Mouse (Mus musculus): Measurements from ENCODE around the gene Fbxl16.
A peak's percentile ranks its signal among the peaks of the same experiment; 100 is the strongest.
"Not testable (repeated sequence)": the region's sequence is repeated elsewhere in the genome, so short reads cannot be mapped to it uniquely, and the experiment has no call there.

Gene Fbxl16

GRCm38 (mm10) chr17:25795609-25796092, 13.2 kb upstream of the Fbxl16 start, which contains the start of gene AC134908.4:
Gene AC134908.4, minus strand, starts transcription at chr17:25795659.
- DNase-seq (ENCODE audit: low spot score in 2 of 2) = no peak

DNA sequence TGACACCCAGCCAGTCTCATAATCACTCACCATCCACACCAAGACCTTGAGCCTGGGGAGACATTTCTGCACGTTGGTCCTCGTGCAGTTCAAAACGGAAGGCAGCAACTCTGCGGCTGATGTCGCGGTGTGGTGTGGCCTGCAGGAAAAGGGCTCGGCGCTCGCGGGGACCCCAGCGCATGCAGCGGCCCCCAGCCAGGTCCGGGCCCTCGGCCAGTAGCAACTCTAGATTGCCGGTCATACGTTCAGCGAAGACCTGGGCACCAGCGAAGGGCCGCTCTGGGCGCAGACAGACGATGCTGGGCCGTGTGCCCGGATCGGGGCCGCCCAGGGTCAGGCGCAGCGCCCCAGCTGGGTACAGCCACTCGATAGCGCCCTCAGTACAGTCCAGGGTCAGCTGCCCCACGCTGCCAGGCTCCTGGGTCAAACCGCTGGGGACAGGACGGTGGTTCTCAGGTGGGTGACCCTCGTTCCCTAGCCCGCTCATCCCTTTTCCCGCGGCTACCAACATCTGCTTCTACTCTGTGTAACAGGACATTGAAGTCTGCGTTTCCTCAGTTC, 12.6 kb upstream of the Fbxl16 start:
- DNase-seq (ENCODE audit: low spot score in 2 of 2) = peak in 1 of 2 experiments; percentile 25

- peak; percentile 87 to 93 for DNase-seq (ENCODE audit: low spot score in 2 of 2)
Observed at GRCm38 (mm10) chr17:25796951-25797369, 11.9 kb upstream of the Fbxl16 start, which contains the start of gene Metrn. Gene Metrn, minus strand, starts transcription at chr17:25797136.

- DNase-seq (ENCODE audit: low spot score in 2 of 2) = peak; percentile 55 to 72
Observed at GRCm38 (mm10) chr17:25801029-25801428, 7.9 kb upstream of the Fbxl16 start.

- no peak for DNase-seq (ENCODE audit: low spot score in 2 of 2)
Observed at GRCm38 (mm10) chr17:25802825-25803517, 5.9 kb upstream of the Fbxl16 start.

GRCm38 (mm10) chr17:25806507-25806906, 2.4 kb upstream of the Fbxl16 start:
- DNase-seq (ENCODE audit: low spot score in 2 of 2) = no peak

DNA sequence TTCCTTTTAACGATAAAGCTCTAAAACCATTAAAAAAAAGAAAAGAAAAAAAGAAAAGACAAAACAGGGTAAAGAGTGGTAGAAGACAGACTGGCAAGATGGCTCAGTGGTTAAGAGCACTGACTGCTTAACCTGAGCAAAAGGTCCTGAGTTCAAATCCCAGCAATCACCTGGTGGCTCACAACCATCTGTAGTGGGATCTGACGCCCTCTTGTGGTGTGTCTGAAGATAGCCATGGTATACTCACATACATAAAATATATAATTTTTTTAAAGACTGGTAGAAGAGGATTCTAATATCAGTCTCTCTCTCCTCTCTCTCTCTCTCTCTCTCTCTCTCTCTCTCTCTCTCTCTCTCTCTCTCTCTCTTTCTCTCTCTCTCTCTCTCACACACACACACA, 1.4 kb upstream of the Fbxl16 start:
- not testable (repeated sequence) for DNase-seq (ENCODE audit: low spot score in 2 of 2)

- DNase-seq (ENCODE audit: low spot score in 2 of 2) = no peak
Observed at GRCm38 (mm10) chr17:25808028-25808427, 857 bp upstream of the Fbxl16 start.

DNA sequence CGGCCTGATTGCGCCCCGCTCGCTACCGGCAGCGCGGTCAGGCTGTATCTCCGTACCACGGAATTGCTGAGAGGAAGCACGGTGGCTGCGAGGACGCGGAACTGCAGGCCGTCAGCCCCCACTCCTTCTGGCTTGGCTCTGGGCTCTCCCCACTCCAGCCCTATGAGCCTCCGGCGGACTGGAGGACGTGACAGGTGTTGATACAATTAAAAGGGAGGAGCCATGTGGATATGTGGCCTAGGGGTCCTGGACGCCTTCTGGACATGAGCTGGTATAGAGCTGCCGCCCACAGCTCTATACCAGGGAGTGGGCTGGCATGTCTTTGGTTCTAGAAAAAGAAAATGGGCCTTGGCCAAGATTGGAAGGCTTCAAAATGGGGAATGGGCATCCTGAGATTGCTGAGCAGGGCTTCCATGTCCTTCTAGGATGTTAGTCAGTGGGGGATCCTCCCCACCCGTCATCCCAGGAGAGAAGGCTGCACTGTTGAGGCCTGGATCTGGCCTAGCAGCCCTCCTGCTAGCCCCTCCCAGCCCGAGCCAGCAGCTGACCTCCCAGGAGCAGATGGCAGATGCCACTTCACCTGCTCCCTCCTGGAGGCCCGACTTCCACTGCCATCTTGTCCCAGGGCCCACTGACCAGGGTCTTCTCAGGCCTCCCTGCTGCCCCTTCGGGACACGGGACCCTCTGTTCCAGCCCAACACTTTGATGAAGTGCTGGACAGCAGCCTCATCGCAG, 888 bp downstream of the Fbxl16 start:
- DNase-seq (ENCODE audit: low spot score in 2 of 2) = no peak

- DNase-seq (ENCODE audit: low spot score in 2 of 2) = no peak
Observed at GRCm38 (mm10) chr17:25810890-25811289, 2.0 kb downstream of the Fbxl16 start.

GRCm38 (mm10) chr17:25813471-25813870, 4.6 kb downstream of the Fbxl16 start:
- DNase-seq (ENCODE audit: low spot score in 2 of 2) = peak in 1 of 2 experiments; percentile 82

- DNase-seq (ENCODE audit: low spot score in 2 of 2) = no peak
Observed at GRCm38 (mm10) chr17:25817662-25818061, 8.8 kb downstream of the Fbxl16 start.

GRCm38 (mm10) chr17:25818851-25819780, 10.2 kb downstream of the Fbxl16 start:
- no peak for DNase-seq (ENCODE audit: low spot score in 2 of 2)

GRCm38 (mm10) chr17:25823452-25823851, 14.6 kb downstream of the Fbxl16 start, which contains the start of gene Wdr24:
Gene Wdr24, plus strand, starts transcription at chr17:25823627.
- peak; percentile 62 to 82 for DNase-seq (ENCODE audit: low spot score in 2 of 2)

- DNase-seq (ENCODE audit: low spot score in 2 of 2) = no peak
Observed at GRCm38 (mm10) chr17:25824362-25825142, 15.7 kb downstream of the Fbxl16 start.

- DNase-seq (ENCODE audit: low spot score in 2 of 2) = no peak
Observed at GRCm38 (mm10) chr17:25825311-25825710, 16.4 kb downstream of the Fbxl16 start.

DNA sequence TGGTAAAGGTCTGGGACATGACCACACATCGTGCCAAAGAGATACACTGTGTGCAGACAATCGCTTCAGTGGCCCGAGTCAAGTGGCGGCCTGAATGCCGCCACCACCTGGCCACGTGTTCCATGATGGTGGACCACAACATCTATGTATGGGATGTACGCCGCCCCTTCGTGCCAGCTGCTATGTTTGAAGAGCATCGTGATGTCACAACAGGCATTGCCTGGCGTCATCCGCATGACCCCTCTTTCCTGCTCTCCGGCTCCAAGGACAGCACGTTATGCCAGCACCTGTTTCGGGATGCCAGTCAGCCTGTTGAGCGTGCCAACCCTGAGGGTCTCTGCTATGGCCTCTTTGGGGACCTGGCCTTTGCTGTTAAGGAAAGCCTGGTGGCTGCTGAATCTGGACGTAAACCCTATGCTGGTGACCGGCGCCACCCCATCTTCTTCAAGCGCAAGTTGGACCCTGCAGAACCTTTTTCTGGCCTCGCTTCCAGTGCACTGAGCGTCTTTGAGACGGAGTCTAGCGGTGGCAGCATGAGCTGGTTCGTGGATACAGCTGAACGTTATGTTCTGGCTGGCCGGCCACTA, 17.2 kb downstream of the Fbxl16 start:
- no peak for DNase-seq (ENCODE audit: low spot score in 2 of 2)

DNA sequence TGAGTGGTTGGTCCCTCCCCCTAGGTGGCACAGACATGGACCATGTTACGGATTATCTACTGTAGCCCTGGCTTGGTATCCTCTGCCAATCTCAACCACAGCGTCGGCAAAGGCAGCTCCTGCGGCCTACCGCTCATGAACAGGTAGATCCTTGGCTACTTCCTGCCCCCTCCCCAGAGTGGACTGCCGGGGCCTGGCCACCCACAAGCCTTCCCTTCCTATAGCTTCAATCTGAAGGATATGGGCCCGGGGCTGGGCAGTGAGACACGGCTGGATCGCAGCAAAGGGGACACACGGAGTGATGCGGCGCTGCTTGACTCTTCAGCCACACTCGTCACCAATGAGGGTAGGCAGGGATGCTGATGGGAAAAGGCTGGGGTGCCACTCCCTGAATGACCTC, 18.1 kb downstream of the Fbxl16 start:
- DNase-seq (ENCODE audit: low spot score in 2 of 2) = no peak

DNA sequence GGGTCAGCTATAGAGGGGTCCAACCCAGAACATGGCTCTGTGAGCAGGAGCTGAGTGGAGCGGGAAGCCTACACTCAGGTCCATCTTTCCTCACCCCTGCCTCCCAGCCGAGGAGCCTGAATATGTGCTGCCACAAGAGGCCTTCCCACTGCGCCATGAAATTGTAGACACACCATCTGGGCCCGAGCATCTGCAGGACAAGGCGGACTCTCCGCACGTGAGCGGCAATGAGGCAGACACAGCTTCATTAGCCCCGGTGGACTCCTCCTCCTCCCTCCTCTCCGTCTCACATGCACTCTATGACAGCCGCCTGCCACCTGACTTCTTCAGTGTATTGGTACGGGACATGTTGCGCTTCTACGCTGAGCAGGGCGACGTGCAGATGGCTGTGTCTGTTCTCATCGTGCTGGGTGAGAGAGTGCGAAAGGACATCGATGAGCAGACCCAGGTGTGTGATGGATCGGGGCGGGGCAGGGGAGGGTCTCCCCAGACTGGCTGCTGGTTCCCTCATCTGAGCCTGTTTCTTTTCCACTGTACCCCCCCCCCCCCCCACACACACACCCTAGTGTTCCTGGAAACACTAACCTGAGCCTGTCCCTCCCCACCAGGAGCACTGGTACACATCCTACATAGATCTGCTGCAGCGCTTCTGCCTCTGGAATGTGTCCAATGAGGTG, 18.8 kb downstream of the Fbxl16 start:
- DNase-seq (ENCODE audit: low spot score in 2 of 2) = no peak

DNA sequence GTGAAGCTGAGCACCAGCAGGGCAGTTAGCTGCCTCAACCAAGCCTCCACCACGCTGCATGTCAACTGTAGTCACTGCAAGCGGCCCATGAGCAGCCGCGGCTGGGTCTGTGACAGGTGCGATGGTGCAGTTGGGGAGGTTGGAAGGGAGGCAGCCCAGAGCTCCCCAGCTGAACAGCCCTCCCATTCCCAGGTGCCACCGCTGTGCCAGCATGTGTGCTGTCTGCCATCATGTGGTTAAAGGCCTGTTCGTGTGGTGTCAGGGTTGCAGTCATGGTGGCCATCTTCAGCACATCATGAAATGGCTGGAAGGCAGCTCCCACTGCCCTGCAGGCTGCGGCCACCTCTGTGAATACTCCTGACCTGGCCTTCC, 19.3 kb downstream of the Fbxl16 start:
- no peak for DNase-seq (ENCODE audit: low spot score in 2 of 2)
